Mouse (Mus musculus): ENCODE results near the gene Gm42906. TPM values are rescaled to one million over a fixed set of nuclear protein-coding genes. Genes with fewer than 3 reads are reported as not detected.

Gene Gm42906
- polyA plus RNA-seq, 1 experiment from 2014 or later = not detected

- Histone ChIP-seq H3K27ac (ENCODE audit: low read depth, low read length) (no peak overlapping the region), H3K27me3 (replicated peaks; ENCODE audit: control insufficient read depth, insufficient read depth, low read length) (no peaks in the 10 kb centered on the region), H3K4me3 (ENCODE audit: low read depth, low read length) (no peak overlapping the region), H3K4me2 (replicated peaks; ENCODE audit: low read depth) (no peak overlapping the region), H3K36me3 (ENCODE audit: control insufficient read depth, insufficient read depth) (no peaks in the 10 kb centered on the region), H3K9me3 (ENCODE audit: control insufficient read depth) (no peaks in the 10 kb centered on the region), H3K4me1 (replicated peaks; ENCODE audit: control insufficient read depth, insufficient read depth, low read length) (no peaks in the 10 kb centered on the region), H3K9ac (ENCODE audit: low read depth, low read length) (no peak overlapping the region)
- no peak for TF ChIP-seq CTCF (IDR thresholded peaks at IDR 0.05; ENCODE audit: low read depth)
- no peak for ATAC-seq
- WGBS = 95% methylated on average over 2 of the region's 2 CpGs
These were observed 152.0 kb downstream of the Gm42906 start for GRCm38 (mm10) chr5:151275986-151276385.

GRCm38 (mm10) chr5:151274265-151274664 lies 153.7 kb downstream of the Gm42906 start:
- Histone ChIP-seq H3K9me3 (ENCODE audit: control insufficient read depth) (no peaks in the 10 kb centered on the region), H3K4me2 (replicated peaks; ENCODE audit: low read depth) (no peak overlapping the region), H3K4me1 (replicated peaks; ENCODE audit: control insufficient read depth, insufficient read depth, low read length) (no peaks in the 10 kb centered on the region), H3K36me3 (ENCODE audit: control insufficient read depth, insufficient read depth) (no peaks in the 10 kb centered on the region), H3K27ac (ENCODE audit: low read depth, low read length) (no peak overlapping the region), H3K9ac (ENCODE audit: low read depth, low read length) (no peak overlapping the region), H3K27me3 (replicated peaks; ENCODE audit: control insufficient read depth, insufficient read depth, low read length) (no peaks in the 10 kb centered on the region), H3K4me3 (ENCODE audit: low read depth, low read length) (no peak overlapping the region)
- 69% methylated on average over 6 of the region's 6 CpGs for WGBS
- no peak for ATAC-seq
- TF ChIP-seq CTCF (IDR thresholded peaks at IDR 0.05; ENCODE audit: low read depth) = no peak

- no peak for TF ChIP-seq CTCF (IDR thresholded peaks at IDR 0.05; ENCODE audit: low read depth)
- H3K4me1 ChIP-seq (replicated peaks; ENCODE audit: control insufficient read depth, insufficient read depth, low read length) = no peaks in the 10 kb centered on the region
- H3K9ac ChIP-seq (ENCODE audit: low read depth, low read length) = no peak overlapping the region
- no peaks in the 10 kb centered on the region for H3K27me3 ChIP-seq (replicated peaks; ENCODE audit: control insufficient read depth, insufficient read depth, low read length)
- no peak overlapping the region for H3K4me2 ChIP-seq (replicated peaks; ENCODE audit: low read depth)
- H3K9me3 ChIP-seq (ENCODE audit: control insufficient read depth) = no peaks in the 10 kb centered on the region
- no peaks in the 10 kb centered on the region for H3K36me3 ChIP-seq (ENCODE audit: control insufficient read depth, insufficient read depth)
- no peak overlapping the region for H3K4me3 ChIP-seq (ENCODE audit: low read depth, low read length)
- 73% methylated on average over 5 of the region's 5 CpGs for WGBS
- ATAC-seq = no peak
- no peak overlapping the region for H3K27ac ChIP-seq (ENCODE audit: low read depth, low read length)
These were observed 157.1 kb downstream of the Gm42906 start for GRCm38 (mm10) chr5:151270815-151271214.

- Histone ChIP-seq H3K4me1 (replicated peaks; ENCODE audit: control insufficient read depth, insufficient read depth, low read length) (no peaks in the 10 kb centered on the region), H3K4me2 (replicated peaks; ENCODE audit: low read depth) (no peak overlapping the region), H3K36me3 (ENCODE audit: control insufficient read depth, insufficient read depth) (no peaks in the 10 kb centered on the region), H3K4me3 (ENCODE audit: low read depth, low read length) (no peak overlapping the region), H3K9ac (ENCODE audit: low read depth, low read length) (no peak overlapping the region), H3K9me3 (ENCODE audit: control insufficient read depth) (no peaks in the 10 kb centered on the region), H3K27me3 (replicated peaks; ENCODE audit: control insufficient read depth, insufficient read depth, low read length) (no peaks in the 10 kb centered on the region), H3K27ac (ENCODE audit: low read depth, low read length) (no peak overlapping the region)
- TF ChIP-seq CTCF (IDR thresholded peaks at IDR 0.05; ENCODE audit: low read depth) = no peak
- ATAC-seq = no peak
- WGBS = 82% methylated on average over 14 of the region's 14 CpGs
These were observed 160.9 kb downstream of the Gm42906 start for GRCm38 (mm10) chr5:151266896-151267634.

GRCm38 (mm10) chr5:151261558-151261957 lies 166.4 kb downstream of the Gm42906 start:
- H3K4me3 ChIP-seq (ENCODE audit: low read depth, low read length) = no peak overlapping the region
- WGBS = 89% methylated on average over 2 of the region's 2 CpGs

GRCm38 (mm10) chr5:151252213-151252612 lies 175.8 kb downstream of the Gm42906 start:
- no peaks in the 10 kb centered on the region for H3K9me3 ChIP-seq (ENCODE audit: control insufficient read depth)
- no peaks in the 10 kb centered on the region; the same call in 1 of the 2 replicates for H3K4me1 ChIP-seq (replicated peaks; ENCODE audit: control insufficient read depth, insufficient read depth, low read length)
- H3K4me3 ChIP-seq (ENCODE audit: low read depth, low read length) = no peak overlapping the region
- H3K27ac ChIP-seq (ENCODE audit: low read depth, low read length) = no peak overlapping the region
- no peaks in the 10 kb centered on the region for H3K36me3 ChIP-seq (ENCODE audit: control insufficient read depth, insufficient read depth)
- no peaks in the 10 kb centered on the region for H3K27me3 ChIP-seq (replicated peaks; ENCODE audit: control insufficient read depth, insufficient read depth, low read length)
- peak; percentile 40; the same call in 1 of the 2 replicates for TF ChIP-seq CTCF (IDR thresholded peaks at IDR 0.05; ENCODE audit: low read depth)
- 72% methylated on average over 8 of the region's 8 CpGs for WGBS
- no peak overlapping the region for H3K4me2 ChIP-seq (replicated peaks; ENCODE audit: low read depth)
- no peak for ATAC-seq
- H3K9ac ChIP-seq (ENCODE audit: low read depth, low read length) = no peak overlapping the region

More at GRCm38 (mm10) chr5:151261558-151261957, 166.4 kb downstream of the Gm42906 start:
- TF ChIP-seq CTCF (IDR thresholded peaks at IDR 0.05; ENCODE audit: low read depth) = no peak
- no peak overlapping the region for H3K4me2 ChIP-seq (replicated peaks; ENCODE audit: low read depth)
- no peaks in the 10 kb centered on the region for H3K9me3 ChIP-seq (ENCODE audit: control insufficient read depth)
- no peaks in the 10 kb centered on the region for H3K36me3 ChIP-seq (ENCODE audit: control insufficient read depth, insufficient read depth)
- no peaks in the 10 kb centered on the region for H3K27me3 ChIP-seq (replicated peaks; ENCODE audit: control insufficient read depth, insufficient read depth, low read length)
- no peaks in the 10 kb centered on the region for H3K4me1 ChIP-seq (replicated peaks; ENCODE audit: control insufficient read depth, insufficient read depth, low read length)
- H3K27ac ChIP-seq (ENCODE audit: low read depth, low read length) = no peak overlapping the region
- no peak for ATAC-seq
- H3K9ac ChIP-seq (ENCODE audit: low read depth, low read length) = no peak overlapping the region
